Mouse (Mus musculus): ENCODE measurements at regions not wholly inside any gene's neighbourhood (a gene's known extent, or its start where the extent isn't known, plus 50 kb on each side); places are given as distances from the start of the nearest gene placed in this dataset.
A peak's percentile ranks its signal among the peaks of the same experiment; 100 is the strongest.

DNA sequence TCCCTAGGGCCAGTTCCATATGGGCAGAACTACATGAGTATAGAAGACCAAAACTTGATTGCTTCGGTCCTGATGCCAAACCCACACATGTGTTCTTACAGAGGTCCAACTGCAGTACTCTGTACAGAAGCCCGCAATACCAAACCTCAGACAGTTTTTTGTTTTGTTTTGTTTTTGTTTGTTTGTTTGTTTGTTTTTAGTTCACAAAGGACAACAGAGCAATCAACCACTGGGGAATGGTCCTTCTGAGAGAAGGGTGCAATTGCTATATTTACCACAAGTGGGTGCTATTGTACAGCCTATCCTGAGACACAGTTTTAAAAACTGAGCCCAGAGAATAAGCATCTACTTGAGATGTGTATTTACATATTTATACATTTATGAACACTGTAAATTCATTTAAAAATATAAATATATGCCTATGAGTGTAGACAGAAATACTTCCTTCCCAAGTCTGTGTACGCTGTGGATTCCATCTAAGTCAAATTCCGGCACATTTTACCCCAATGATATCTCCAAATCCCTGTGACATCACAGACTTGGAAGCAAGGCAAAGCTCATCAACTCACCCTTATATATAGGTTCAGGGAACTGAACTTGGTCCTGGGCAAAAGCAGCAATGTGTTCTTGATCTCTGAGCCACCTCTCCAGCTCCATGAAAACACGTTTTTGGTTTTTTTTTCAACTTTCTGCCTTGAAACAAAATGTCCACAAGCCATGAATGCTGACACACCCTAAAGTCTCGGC, 101.3 kb upstream of the A26c2 start:
- Histone ChIP-seq H3K9ac (ENCODE audit: low read depth, low read length, severe bottlenecking) (no peak overlapping the region), H3K9me3 (ENCODE audit: control insufficient read depth, low read length) (no peaks in the 10 kb centered on the region), H3K27me3 (ENCODE audit: control insufficient read depth, insufficient read depth, low read length) (no peaks in the 10 kb centered on the region), H3K36me3 (ENCODE audit: control insufficient read depth, insufficient read depth, low read length) (no peaks in the 10 kb centered on the region), H3K4me1 (ENCODE audit: control insufficient read depth, insufficient read depth, low read length) (no peaks in the 10 kb centered on the region), H3K4me2 (replicated peaks; ENCODE audit: low read depth, low read length, severe bottlenecking) (no peak overlapping the region), H3K4me3 (replicated peaks; ENCODE audit: low read length) (no peak overlapping the region), H3K27ac (replicated peaks; ENCODE audit: low read depth, low read length) (no peak overlapping the region)
- DNase-seq (ENCODE audit: low spot score) (peak; percentile 48), ATAC-seq (ENCODE audit: low FRiP score, low read depth) (no peak)
- 66% methylated on average over 6 of the region's 6 CpGs for WGBS
- no peak for TF ChIP-seq POLR2A (IDR thresholded peaks at IDR 0.05; ENCODE audit: borderline replicate concordance, extremely low read depth, insufficient read depth, insufficient read length)

DNA sequence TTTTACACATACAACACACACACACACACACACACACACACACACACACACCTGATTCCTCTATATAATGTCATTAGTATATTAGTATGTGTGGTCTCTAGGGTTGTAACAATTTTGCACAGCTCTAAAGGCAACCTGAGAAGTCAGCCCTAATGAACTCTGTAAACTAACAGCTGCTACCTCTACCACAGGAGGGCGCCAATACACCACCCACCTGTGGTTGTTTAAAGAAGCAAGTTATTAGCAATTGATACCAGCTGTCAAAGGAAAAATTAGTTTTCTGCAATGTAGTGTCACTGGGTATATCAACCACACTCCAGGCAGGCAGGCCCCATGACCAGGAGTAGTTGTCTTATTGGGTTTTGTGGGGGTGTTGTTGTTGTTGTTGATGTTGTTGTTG, 98.8 kb upstream of the A26c2 start:
- Histone ChIP-seq H3K9ac (ENCODE audit: low read depth, low read length, severe bottlenecking) (no peak overlapping the region), H3K9me3 (ENCODE audit: control insufficient read depth, low read length) (no peaks in the 10 kb centered on the region), H3K36me3 (ENCODE audit: control insufficient read depth, insufficient read depth, low read length) (no peaks in the 10 kb centered on the region), H3K4me2 (replicated peaks; ENCODE audit: low read depth, low read length, severe bottlenecking) (no peak overlapping the region), H3K27ac (replicated peaks; ENCODE audit: low read depth, low read length) (no peak overlapping the region), H3K4me3 (replicated peaks; ENCODE audit: low read length) (no peak overlapping the region), H3K4me1 (ENCODE audit: control insufficient read depth, insufficient read depth, low read length) (no peaks in the 10 kb centered on the region), H3K27me3 (ENCODE audit: control insufficient read depth, insufficient read depth, low read length) (no peaks in the 10 kb centered on the region)
- ATAC-seq (ENCODE audit: low FRiP score, low read depth) (no peak), DNase-seq (ENCODE audit: low spot score) (peak; percentile 23)
- no peak for TF ChIP-seq POLR2A (IDR thresholded peaks at IDR 0.05; ENCODE audit: borderline replicate concordance, extremely low read depth, insufficient read depth, insufficient read length)
- 3% methylated on average over 1 of the region's 1 CpGs for WGBS

DNA sequence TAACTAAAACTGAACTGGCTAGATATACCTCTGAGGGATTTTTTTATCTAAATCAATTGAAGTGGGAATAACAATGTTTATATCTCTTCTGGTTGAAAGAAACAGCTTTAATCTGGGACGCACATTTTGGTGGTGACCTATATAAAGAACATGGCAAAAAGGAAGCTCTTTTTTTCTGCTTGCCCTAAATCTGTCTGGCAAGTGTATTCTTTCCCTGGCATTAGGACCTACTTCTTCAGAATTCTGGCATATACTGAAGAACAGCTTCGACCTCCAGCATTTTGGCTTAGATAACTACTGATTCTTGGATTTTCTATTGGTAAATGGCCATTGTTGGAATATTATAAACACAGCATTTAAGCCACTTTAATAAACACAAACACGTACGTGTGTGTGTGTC, 70.9 kb upstream of the A26c2 start:
- WGBS: 76% methylated on average over 4 of the region's 4 CpGs

DNA sequence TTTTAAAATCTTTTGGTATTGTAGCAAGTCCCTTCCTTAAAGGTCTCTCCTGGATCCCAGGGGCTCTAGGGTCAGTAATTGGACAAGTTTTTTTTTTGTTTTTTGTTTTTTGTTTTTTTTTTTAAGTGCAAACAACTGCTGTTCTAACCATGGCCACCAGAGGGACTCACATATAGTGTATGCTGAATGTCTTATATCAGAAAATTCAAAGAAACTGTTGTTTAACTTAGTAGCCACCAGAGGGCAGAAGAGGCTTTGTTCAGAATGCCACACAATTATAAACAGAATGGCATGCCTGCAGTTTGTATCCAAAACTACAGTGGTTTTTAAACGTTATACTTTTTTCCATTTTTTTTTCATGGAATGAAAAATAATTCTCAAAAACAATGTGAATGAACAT, 53.6 kb upstream of the A26c2 start:
- Histone ChIP-seq H3K4me2 (replicated peaks; ENCODE audit: low read depth, low read length, severe bottlenecking) (no peak overlapping the region), H3K9ac (ENCODE audit: low read depth, low read length, severe bottlenecking) (no peak overlapping the region), H3K4me1 (ENCODE audit: control insufficient read depth, insufficient read depth, low read length) (no peaks in the 10 kb centered on the region), H3K27me3 (ENCODE audit: control insufficient read depth, insufficient read depth, low read length) (no peaks in the 10 kb centered on the region), H3K9me3 (ENCODE audit: control insufficient read depth, low read length) (no peaks in the 10 kb centered on the region), H3K27ac (replicated peaks; ENCODE audit: low read depth, low read length) (no peak overlapping the region), H3K36me3 (ENCODE audit: control insufficient read depth, insufficient read depth, low read length) (no peaks in the 10 kb centered on the region), H3K4me3 (replicated peaks; ENCODE audit: low read length) (no peak overlapping the region)
- DNase-seq (ENCODE audit: low spot score) (peak; percentile 64), ATAC-seq (ENCODE audit: low FRiP score, low read depth) (0 out of 2 replicates have a peak, but pooled peaks have one; percentile 53)
- TF ChIP-seq POLR2A (IDR thresholded peaks at IDR 0.05; ENCODE audit: borderline replicate concordance, extremely low read depth, insufficient read depth, insufficient read length): no peak
- 12% methylated on average over 1 of the region's 1 CpGs for WGBS

More for the DNA sequence above, 70.9 kb upstream of the A26c2 start:
- Histone ChIP-seq H3K9ac (ENCODE audit: low read depth, low read length, severe bottlenecking) (no peak overlapping the region), H3K27me3 (ENCODE audit: control insufficient read depth, insufficient read depth, low read length) (no peaks in the 10 kb centered on the region), H3K4me2 (replicated peaks; ENCODE audit: low read depth, low read length, severe bottlenecking) (no peak overlapping the region), H3K27ac (replicated peaks; ENCODE audit: low read depth, low read length) (no peak overlapping the region), H3K4me1 (ENCODE audit: control insufficient read depth, insufficient read depth, low read length) (no peaks in the 10 kb centered on the region), H3K9me3 (ENCODE audit: control insufficient read depth, low read length) (no peaks in the 10 kb centered on the region), H3K36me3 (ENCODE audit: control insufficient read depth, insufficient read depth, low read length) (no peaks in the 10 kb centered on the region), H3K4me3 (replicated peaks; ENCODE audit: low read length) (no peak overlapping the region)
- DNase-seq (ENCODE audit: low spot score) (no peak), ATAC-seq (ENCODE audit: low FRiP score, low read depth) (no peak)
- TF ChIP-seq POLR2A (IDR thresholded peaks at IDR 0.05; ENCODE audit: borderline replicate concordance, extremely low read depth, insufficient read depth, insufficient read length): no peak
